Mouse (Mus musculus) lung, postnatal 14 days (tissue): Measurements from ENCODE around the gene Sarm1.
A peak's percentile ranks its signal among the peaks of the same experiment; 100 is the strongest.

Source experiments
- DNase-seq: peaks from one replicate; pipeline ENCODE4 v3.0.0; 2021

Gene Sarm1

GRCm38 (mm10) chr11:78512025-78512957 lies 14.7 kb upstream of the Sarm1 start, which contains the start of the genes Tmem199 and Poldip2:
Gene Tmem199 (minus strand): TSS chr11:78512172.
Gene Poldip2 (plus strand): TSS chr11:78512193.
- DNase-seq = peak; percentile 90

GRCm38 (mm10) chr11:78509148-78509547 lies 11.6 kb upstream of the Sarm1 start:
- no peak for DNase-seq

- no peak for DNase-seq
Observed at GRCm38 (mm10) chr11:78505430-78505829, 7.9 kb upstream of the Sarm1 start.

- DNase-seq = no peak
Observed at GRCm38 (mm10) chr11:78502909-78503650, 5.5 kb upstream of the Sarm1 start, which contains the start of gene Sebox. Gene Sebox (plus strand): TSS chr11:78503447.

- no peak for DNase-seq
Observed at GRCm38 (mm10) chr11:78501529-78501928, 4.0 kb upstream of the Sarm1 start.

- no peak for DNase-seq
Observed at GRCm38 (mm10) chr11:78500623-78501202, 3.2 kb upstream of the Sarm1 start.

- no peak for DNase-seq
Observed at GRCm38 (mm10) chr11:78499543-78499942, 2.0 kb upstream of the Sarm1 start.

- no peak for DNase-seq
Observed at GRCm38 (mm10) chr11:78499004-78499403, 1.4 kb upstream of the Sarm1 start, which contains the start of gene Vtn. Gene Vtn (plus strand): TSS chr11:78499091.

GRCm38 (mm10) chr11:78497071-78497541 lies 448 bp downstream of the Sarm1 start:
- DNase-seq = peak; percentile 13

- peak; percentile 53 for DNase-seq
Observed at GRCm38 (mm10) chr11:78495904-78496303, 1.6 kb downstream of the Sarm1 start.

GRCm38 (mm10) chr11:78490781-78491241 lies 6.7 kb downstream of the Sarm1 start:
- DNase-seq = no peak

- peak; percentile 82 for DNase-seq
Observed at GRCm38 (mm10) chr11:78488168-78488567, 9.4 kb downstream of the Sarm1 start.

GRCm38 (mm10) chr11:78483639-78484038 lies 13.9 kb downstream of the Sarm1 start:
- no peak for DNase-seq

- DNase-seq = no peak
Observed at GRCm38 (mm10) chr11:78475289-78475688, 22.3 kb downstream of the Sarm1 start.

- DNase-seq = no peak
Observed at GRCm38 (mm10) chr11:78471326-78472103, 26.0 kb downstream of the Sarm1 start.

GRCm38 (mm10) chr11:78467932-78468331 lies 29.6 kb downstream of the Sarm1 start:
- no peak for DNase-seq

- no peak for DNase-seq
Observed at GRCm38 (mm10) chr11:78467515-78467914, 30.0 kb downstream of the Sarm1 start.

- DNase-seq = no peak
Observed at GRCm38 (mm10) chr11:78466242-78466912, 31.2 kb downstream of the Sarm1 start.

GRCm38 (mm10) chr11:78465568-78466180 lies 31.9 kb downstream of the Sarm1 start, which contains the start of gene Slc46a1:
Gene Slc46a1 (plus strand): TSS chr11:78465697.
- peak; percentile 80 for DNase-seq

GRCm38 (mm10) chr11:78465116-78465515 lies 32.4 kb downstream of the Sarm1 start:
- DNase-seq = no peak
